Mouse (Mus musculus) heart, embryonic 16.5 days (tissue): ENCODE data around the gene Cblb. TPM values are rescaled to one million over a fixed set of nuclear protein-coding genes. Genes with fewer than 3 reads are reported as not detected.

Experiments used
- ATAC-seq: fragments of 200-750 bp; cut with Nextera tagmentation; replicated peaks from 2 replicates; pipeline ENCODE4 v1.8.0; 2017; ENCODE audit warnings: moderate number of reproducible peaks; ENCODE audit not compliant: insufficient read depth, low FRiP score; ENCODE audit errors: extremely low read depth
- H3K27ac ChIP-seq: fragments of 300-500 bp; sonication (generic); 2 replicates; pipeline ENCODE4 v1.5.1; 2014; ENCODE audit warnings: mild to moderate bottlenecking, low read length, control low read depth, moderate library complexity
- H3K27me3 ChIP-seq: fragments of 300-500 bp; sonication (generic); 2 replicates; pipeline ENCODE4 v1.6.1; 2014; ENCODE audit warnings: low read length, mixed read lengths; ENCODE audit not compliant: control insufficient read depth, insufficient read depth
- H3K36me3 ChIP-seq: fragments of 300-500 bp; sonication (generic); 2 replicates; pipeline ENCODE4 v1.6.1; 2014; ENCODE audit not compliant: control insufficient read depth, insufficient read depth
- H3K4me1 ChIP-seq: fragments of 300-500 bp; sonication (generic); 2 replicates; pipeline ENCODE4 v1.6.1; 2014; ENCODE audit warnings: low read length, mixed read lengths; ENCODE audit not compliant: control insufficient read depth, insufficient read depth
- H3K4me2 ChIP-seq: fragments of 300-500 bp; sonication (generic); 2 replicates; pipeline ENCODE4 v1.6.1; 2014; ENCODE audit warnings: low read depth, mild to moderate bottlenecking, control low read depth, low read length
- H3K4me3 ChIP-seq: fragments of 300-500 bp; sonication (generic); 2 replicates; pipeline ENCODE4 v1.5.1; 2014; ENCODE audit warnings: mild to moderate bottlenecking, control low read depth, low read length
- H3K9ac ChIP-seq: fragments of 300-500 bp; sonication (generic); 2 replicates; pipeline ENCODE4 v1.6.1; 2014; ENCODE audit warnings: low read length, control low read depth
- H3K9me3 ChIP-seq: fragments of 300-500 bp; sonication (generic); replicated peaks from 2 replicates; pipeline ENCODE4 v1.6.1; 2016; ENCODE audit warnings: low read length; ENCODE audit not compliant: control insufficient read depth
- WGBS: fragments of 180-500 bp; shearing (Covaris S2); extraction: QIAGEN DNeasy Blood & Tissue Kit; methylation state at CpG from one replicate; pipeline ENCODE4 v1.1.7; 2014; 5-methylcytosine and 5-hydroxymethylcytosine counted together
- polyA plus RNA-seq: library from polyadenylated mRNA; unstranded; fragments of >200 nt; fragmentation: Nextera tagmentation; extraction: Ambion mirVana; gene quantifications from 2 replicates; pipeline ENCODE4 v1.2.1, GENCODE M21; 2015

Gene Cblb
- polyA plus RNA-seq, 1 experiment from 2014 or later: 12.0 TPM

DNA sequence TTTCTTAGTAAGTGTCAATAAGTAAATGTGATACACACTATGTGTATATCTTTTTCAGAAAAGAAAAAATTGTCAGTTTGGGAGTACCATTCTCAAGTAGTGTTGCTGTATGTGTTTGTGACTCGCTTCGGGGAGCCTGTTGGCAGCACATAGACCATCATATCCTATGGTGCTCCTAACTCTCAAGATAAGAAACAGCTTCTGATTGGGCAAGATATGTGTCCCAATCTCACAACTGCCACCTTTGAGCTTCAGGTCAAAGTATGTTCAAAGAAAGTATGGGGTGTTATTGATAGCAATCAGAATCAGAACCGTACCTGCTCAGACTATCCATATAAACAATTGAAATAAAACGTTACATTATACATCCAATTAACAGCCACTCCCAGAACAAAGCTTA is 219.9 kb downstream of the Cblb start:
- no peak overlapping the region for H3K4me3 ChIP-seq
- WGBS: 83% methylated on average over 4 of the region's 4 CpGs
- no peak for ATAC-seq

More for the DNA sequence above, 219.9 kb downstream of the Cblb start:
- no peaks in the 10 kb centered on the region for H3K4me1 ChIP-seq
- H3K4me2 ChIP-seq: no peak overlapping the region
- no peaks in the 10 kb centered on the region for H3K36me3 ChIP-seq
- H3K9me3 ChIP-seq: no peaks in the 10 kb centered on the region
- H3K27ac ChIP-seq: no peak overlapping the region
- H3K9ac ChIP-seq: no peak overlapping the region
- H3K27me3 ChIP-seq: no peaks in the 10 kb centered on the region
